Mouse (Mus musculus) liver, embryonic 13.5 days (tissue): ENCODE data around the gene Tspan3. TPM values are rescaled to one million over a fixed set of nuclear protein-coding genes. Genes with fewer than 3 reads are reported as not detected.

Experiments used
- ATAC-seq: fragments of 200-750 bp; cut with Nextera tagmentation; 2 replicates; pipeline ENCODE4 v1.8.0; 2017; ENCODE audit warnings: low read depth, mild to moderate bottlenecking, moderate number of reproducible peaks, moderate library complexity
- DNase-seq: peaks from one replicate; pipeline ENCODE4 v3.0.0; 2022
- H3K27ac ChIP-seq: fragments of 300-500 bp; sonication (generic); 2 replicates; pipeline ENCODE4 v1.5.1; 2015; ENCODE audit warnings: moderate library complexity, mild to moderate bottlenecking, inconsistent platforms
- H3K27me3 ChIP-seq: fragments of 300-500 bp; sonication (generic); 2 replicates; pipeline ENCODE4 v1.6.1; 2015; ENCODE audit warnings: mild to moderate bottlenecking, inconsistent platforms
- H3K36me3 ChIP-seq: fragments of 300-500 bp; sonication (generic); 2 replicates; pipeline ENCODE4 v1.6.1; 2015; ENCODE audit warnings: mild to moderate bottlenecking, inconsistent platforms
- H3K4me1 ChIP-seq: fragments of 300-500 bp; sonication (generic); replicated peaks from 2 replicates; pipeline ENCODE4 v1.6.1; 2015; ENCODE audit warnings: inconsistent platforms
- H3K4me2 ChIP-seq: fragments of 300-500 bp; sonication (generic); 2 replicates; pipeline ENCODE4 v1.6.1; 2015; ENCODE audit warnings: inconsistent platforms, mild to moderate bottlenecking, moderate library complexity
- H3K4me3 ChIP-seq: fragments of 300-500 bp; sonication (generic); replicated peaks from 2 replicates; pipeline ENCODE4 v1.5.1; 2015; ENCODE audit warnings: mild to moderate bottlenecking, inconsistent platforms
- H3K9ac ChIP-seq: fragments of 300-500 bp; sonication (generic); 2 replicates; pipeline ENCODE4 v1.6.1; 2015; ENCODE audit warnings: mild to moderate bottlenecking, inconsistent platforms
- H3K9me3 ChIP-seq: fragments of 300-500 bp; sonication (generic); replicated peaks from 2 replicates; pipeline ENCODE4 v1.6.1; 2016; ENCODE audit warnings: inconsistent platforms
- WGBS: fragments of 180-500 bp; shearing (Covaris S2); methylation state at CpG from one replicate; pipeline ENCODE4 v1.1.7; 2015; ENCODE audit not compliant: insufficient replicate concordance; 5-methylcytosine and 5-hydroxymethylcytosine counted together
- polyA plus RNA-seq: library from polyadenylated mRNA; unstranded; fragments of >200 nt; fragmentation: Nextera tagmentation; extraction: Ambion mirVana; gene quantifications from 2 replicates; pipeline ENCODE4 v1.2.1, GENCODE M21; 2015

Tspan3 gene
- polyA plus RNA-seq, 1 experiment from 2014 or later, result 46.5 TPM

- Histone ChIP-seq H3K4me1 (peaks cover 4% of the 10 kb centered on the region; the same call in 1 of the 2 replicates), H3K27me3 (no peaks in the 10 kb centered on the region), H3K27ac (no peak overlapping the region), H3K36me3 (no peaks in the 10 kb centered on the region), H3K4me3 (no peak overlapping the region), H3K9me3 (no peaks in the 10 kb centered on the region), H3K9ac (no peak overlapping the region), H3K4me2 (no peak overlapping the region)
- WGBS, result 67% methylated on average over 5 of the region's 5 CpGs
- no peak for ATAC-seq
- DNase-seq, result no peak
Observed at GRCm38 (mm10) chr9:56086524-56086923, 78.8 kb downstream of the Tspan3 start.

Other genes starting within 250 kb of the Tspan3 start
- gene Scaper, start 227.4 kb downstream of the Tspan3 start, polyA plus RNA-seq, result 1.9 TPM in 2 replicates
- gene 4930563M21Rik, start 154.9 kb downstream of the Tspan3 start, polyA plus RNA-seq, result not detected in 2 replicates
- gene Rcn2, start 123.6 kb downstream of the Tspan3 start, polyA plus RNA-seq, result 36.7 and 39.9 TPM in 2 replicates
- 2.8 TPM in 2 replicates for gene Pstpip1, start 75.5 kb downstream of the Tspan3 start, polyA plus RNA-seq